In the genomic region with DNA sequence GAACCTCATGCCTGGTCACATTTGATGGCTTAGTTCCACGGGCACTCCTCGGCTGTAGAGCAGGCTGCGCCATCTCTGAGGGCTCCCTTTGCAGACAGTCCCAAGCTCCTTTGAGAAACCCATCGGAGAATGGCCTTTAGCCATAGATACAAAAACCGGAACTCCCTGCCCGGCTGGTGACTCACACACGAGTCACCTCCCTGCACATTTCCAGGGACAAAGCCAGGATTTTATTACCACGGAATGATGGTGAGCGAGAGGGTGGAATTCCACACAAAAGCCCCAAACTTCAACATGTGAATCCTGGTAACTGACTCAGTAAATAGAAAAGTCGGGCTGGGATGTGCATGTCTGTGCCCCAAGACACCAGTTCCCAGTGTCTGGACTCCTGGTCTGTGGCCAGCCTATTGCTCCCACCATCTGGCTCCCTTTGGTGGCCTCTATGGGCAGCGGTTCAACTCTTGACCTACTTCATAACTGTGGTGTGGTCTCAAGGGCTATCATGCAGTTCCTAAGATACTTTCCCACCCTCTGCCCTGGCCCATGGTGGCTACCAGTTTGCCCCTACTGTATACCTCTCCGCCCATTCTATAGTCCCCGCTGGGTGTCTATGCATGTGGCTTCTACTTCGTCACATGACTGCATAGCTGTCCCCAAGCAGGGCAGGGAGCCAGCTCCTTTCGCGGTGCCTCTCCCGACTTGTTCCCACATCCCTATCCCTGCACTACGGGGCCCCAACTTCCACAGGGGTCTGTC, we compare ENCODE assay signal across 8 mouse cellular contexts. TPM values are rescaled to one million over a fixed set of nuclear protein-coding genes. Genes with fewer than 3 reads are reported as not detected.
DNase-seq lines count a peak whose midpoint lies in the region; ATAC-seq lines count a peak whose summit lies in the region.

No protein-coding gene starts in this region.

- H3K36me3 ChIP-seq in hindbrain, embryonic 11.5 days (ENCODE audit: control insufficient read depth, insufficient read depth, low read length): no peaks in the 10 kb centered on the region
- H3K36me3 ChIP-seq in hindbrain, embryonic 14.5 days (replicated peaks; ENCODE audit: control insufficient read depth, insufficient read depth): no peaks in the 10 kb centered on the region
- H3K36me3 ChIP-seq in heart, embryonic 11.5 days (ENCODE audit: control insufficient read depth, insufficient read depth, low read length): no peaks in the 10 kb centered on the region
- H3K36me3 ChIP-seq in midbrain, embryonic 11.5 days (ENCODE audit: control insufficient read depth, insufficient read depth, low read length): no peaks in the 10 kb centered on the region

- H3K27me3 ChIP-seq in hindbrain, embryonic 11.5 days (ENCODE audit: control insufficient read depth, insufficient read depth, low read length): no peaks in the 10 kb centered on the region
- no peaks in the 10 kb centered on the region for H3K27me3 ChIP-seq in hindbrain, embryonic 14.5 days (ENCODE audit: control insufficient read depth, insufficient read depth, low read length)
- 0 out of 2 replicates have a peak, but pooled peaks cover 3% of the 10 kb centered on the region for H3K27me3 ChIP-seq in heart, embryonic 11.5 days (ENCODE audit: control insufficient read depth, insufficient read depth, low read length)
- no peaks in the 10 kb centered on the region; the same call in 1 of the 2 replicates for H3K27me3 ChIP-seq in midbrain, embryonic 11.5 days (ENCODE audit: control insufficient read depth, insufficient read depth, low read length)

- H3K9me3 ChIP-seq in hindbrain, embryonic 11.5 days (ENCODE audit: control insufficient read depth, low read length): no peaks in the 10 kb centered on the region
- no peaks in the 10 kb centered on the region for H3K9me3 ChIP-seq in hindbrain, embryonic 14.5 days (ENCODE audit: control insufficient read depth, low read length)
- no peaks in the 10 kb centered on the region for H3K9me3 ChIP-seq in heart, embryonic 11.5 days (replicated peaks; ENCODE audit: control insufficient read depth, low read length)
- no peaks in the 10 kb centered on the region for H3K9me3 ChIP-seq in midbrain, embryonic 11.5 days (ENCODE audit: control insufficient read depth, low read length)

- no peak overlapping the region for H3K4me2 ChIP-seq in hindbrain, embryonic 11.5 days (replicated peaks; ENCODE audit: low read depth, low read length)
- no peak overlapping the region for H3K4me2 ChIP-seq in hindbrain, embryonic 14.5 days (replicated peaks)
- H3K4me2 ChIP-seq in heart, embryonic 11.5 days: no peak overlapping the region; the same call in 1 of the 2 replicates
- H3K4me2 ChIP-seq in midbrain, embryonic 11.5 days: no peak overlapping the region

- H3K27ac ChIP-seq in hindbrain, embryonic 11.5 days (ENCODE audit: low read depth, low read length): no peak overlapping the region
- no peak overlapping the region for H3K27ac ChIP-seq in hindbrain, embryonic 14.5 days
- H3K27ac ChIP-seq in heart, embryonic 11.5 days (ENCODE audit: low read depth, low read length): 0 out of 2 replicates have a peak overlapping the region, but pooled peaks have one; percentile 50
- no peak overlapping the region for H3K27ac ChIP-seq in midbrain, embryonic 11.5 days (ENCODE audit: low read depth, low read length)

- intact Hi-C loops in left cerebral cortex, postnatal 25 days (cut with DNase I): loop anchor here (1.0 to 5.0 kb wide), 2 partner anchors 45 to 170 kb away; no protein-coding TSS in a partner anchor

- H3K4me1 ChIP-seq in hindbrain, embryonic 11.5 days (replicated peaks; ENCODE audit: control insufficient read depth, insufficient read depth, low read length): no peaks in the 10 kb centered on the region; the same call in 1 of the 2 replicates
- 0 out of 2 replicates have a peak, but pooled peaks cover 11% of the 10 kb centered on the region for H3K4me1 ChIP-seq in hindbrain, embryonic 14.5 days (replicated peaks; ENCODE audit: control insufficient read depth, insufficient read depth, low read length)
- peaks cover 29% of the 10 kb centered on the region for H3K4me1 ChIP-seq in heart, embryonic 11.5 days (ENCODE audit: control insufficient read depth, insufficient read depth, low read length)
- peaks cover 5% of the 10 kb centered on the region; the same call in 1 of the 2 replicates for H3K4me1 ChIP-seq in midbrain, embryonic 11.5 days (ENCODE audit: control insufficient read depth, insufficient read depth, low read length)

- H3K4me3 ChIP-seq in hindbrain, embryonic 11.5 days (ENCODE audit: low read depth, low read length): no peak overlapping the region
- H3K4me3 ChIP-seq in hindbrain, embryonic 14.5 days (replicated peaks; ENCODE audit: low read length): no peak overlapping the region
- H3K4me3 ChIP-seq in heart, embryonic 11.5 days (ENCODE audit: low read depth, low read length): no peak overlapping the region
- no peak overlapping the region for H3K4me3 ChIP-seq in midbrain, embryonic 11.5 days (ENCODE audit: low read depth, low read length)

- no peak for DNase-seq in hindbrain, embryonic 11.5 days (ENCODE audit: low spot score)
- DNase-seq in hindbrain, embryonic 14.5 days (ENCODE audit: low spot score): no peak
- DNase-seq in cerebellum, adult 9-10 months: peak; percentile 83
- peak; percentile 62 for DNase-seq in kidney, postnatal 14 days
- DNase-seq in midbrain, embryonic 11.5 days (ENCODE audit: low spot score, missing footprints): no peak
- no peak for DNase-seq in layer of hippocampus, postnatal 36 days
- no peak for DNase-seq in left cerebral cortex, postnatal 25 days (ENCODE audit: low spot score in 2 of 2)

- ATAC-seq in hindbrain, embryonic 11.5 days (ENCODE audit: low FRiP score): peak; percentile 38; the same call in 1 of the 2 replicates
- no peak for ATAC-seq in hindbrain, embryonic 14.5 days (ENCODE audit: low FRiP score)
- ATAC-seq in heart, embryonic 11.5 days (replicated peaks; ENCODE audit: insufficient number of reproducible peaks, low FRiP score, low TSS enrichment): no peak
- 0 out of 2 replicates have a peak, but pooled peaks have one; percentile 15 for ATAC-seq in midbrain, embryonic 11.5 days (ENCODE audit: low FRiP score)

- 77% methylated on average over 18 of the region's 18 CpGs for WGBS in hindbrain, embryonic 11.5 days
- 69% methylated on average over 18 of the region's 18 CpGs for WGBS in hindbrain, embryonic 14.5 days
- WGBS in heart, embryonic 11.5 days (ENCODE audit: insufficient replicate concordance): 66% methylated on average over 18 of the region's 18 CpGs
- WGBS in midbrain, embryonic 11.5 days: 78% methylated on average over 18 of the region's 18 CpGs

- H3K9ac ChIP-seq in hindbrain, embryonic 11.5 days (ENCODE audit: low read depth, low read length): no peak overlapping the region
- H3K9ac ChIP-seq in hindbrain, embryonic 14.5 days: no peak overlapping the region
- H3K9ac ChIP-seq in heart, embryonic 11.5 days (ENCODE audit: low read depth, low read length): 0 out of 2 replicates have a peak overlapping the region, but pooled peaks have one; percentile 28
- no peak overlapping the region; the same call in 1 of the 2 replicates for H3K9ac ChIP-seq in midbrain, embryonic 11.5 days (ENCODE audit: low read length)

RNA-seq across cellular contexts. Expression of a gene that starts 7.1 kb away (rescaled TPM):
- 68.4 and 72.6 TPM in 2 replicates for polyA plus RNA-seq in hindbrain, embryonic 11.5 days (2014; fragmentation: Nextera tagmentation; extraction: Ambion mirVana)
- polyA plus RNA-seq in hindbrain, embryonic 14.5 days (2014; fragmentation: Nextera tagmentation; extraction: Ambion mirVana): 53.2 and 53.3 TPM in 2 replicates
- polyA plus RNA-seq in heart, embryonic 11.5 days (2014; fragmentation: Nextera tagmentation; extraction: Ambion mirVana): 118 and 133 TPM in 2 replicates
- 63.6 and 69.7 TPM in 2 replicates for polyA plus RNA-seq in midbrain, embryonic 11.5 days (2014; fragmentation: Nextera tagmentation; extraction: Ambion mirVana)
- total RNA-seq in layer of hippocampus, postnatal 36 days (2021): 10 to 100 TPM; 31.7 to 32.6 TPM
- total RNA-seq in left cerebral cortex, postnatal 25 days (2021): 10 to 100 TPM; 32.8 to 35.9 TPM

Comparison
In these comparisons a context has a peak if more than half of its experiments do, and no peak if none do; other contexts are left out.
1. ATAC-seq: peak in hindbrain, embryonic 11.5 days (single experiment) and midbrain, embryonic 11.5 days (single experiment); none in hindbrain, embryonic 14.5 days (single experiment) and heart, embryonic 11.5 days (single experiment).
2. DNase-seq: peak in cerebellum, adult 9-10 months (single experiment) and kidney, postnatal 14 days (single experiment); none in hindbrain, embryonic 11.5 days (single experiment), hindbrain, embryonic 14.5 days (single experiment), midbrain, embryonic 11.5 days (single experiment), layer of hippocampus, postnatal 36 days (0 of 2) and left cerebral cortex, postnatal 25 days (0 of 2).